Mouse (Mus musculus) layer of hippocampus, adult 9-10 months (tissue): ENCODE measurements at regions not wholly inside any gene's neighbourhood (a gene's known extent, or its start where the extent isn't known, plus 50 kb on each side); places are given as distances from the start of the nearest gene placed in this dataset.

Experiments
- DNase-seq: peaks from one replicate; pipeline ENCODE4 v3.0.0; 2022; ENCODE audit warnings: low spot score

- no peak for DNase-seq
Observed at GRCm38 (mm10) chr10:114083441-114083840, 718.7 kb downstream of the Trhde start.

DNA sequence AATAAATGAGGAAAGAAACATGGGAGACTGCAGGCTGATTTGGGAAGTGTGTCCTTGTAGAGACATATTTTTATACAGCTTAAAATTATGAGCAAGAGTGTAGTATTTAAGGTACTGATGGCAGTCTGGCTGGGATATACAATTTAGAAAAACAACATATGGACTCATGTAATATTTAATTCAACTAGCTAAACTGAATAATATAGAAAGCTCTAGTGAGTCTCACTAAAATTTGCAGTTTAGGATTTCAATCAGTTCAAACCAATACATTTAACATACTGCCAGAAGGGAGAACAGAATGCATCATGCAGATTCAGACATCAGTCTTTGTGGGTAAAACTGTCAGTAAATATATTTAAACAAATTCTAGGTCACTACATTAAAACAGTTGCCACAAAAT is 760.1 kb downstream of the Trhde start:
- DNase-seq: no peak

DNA sequence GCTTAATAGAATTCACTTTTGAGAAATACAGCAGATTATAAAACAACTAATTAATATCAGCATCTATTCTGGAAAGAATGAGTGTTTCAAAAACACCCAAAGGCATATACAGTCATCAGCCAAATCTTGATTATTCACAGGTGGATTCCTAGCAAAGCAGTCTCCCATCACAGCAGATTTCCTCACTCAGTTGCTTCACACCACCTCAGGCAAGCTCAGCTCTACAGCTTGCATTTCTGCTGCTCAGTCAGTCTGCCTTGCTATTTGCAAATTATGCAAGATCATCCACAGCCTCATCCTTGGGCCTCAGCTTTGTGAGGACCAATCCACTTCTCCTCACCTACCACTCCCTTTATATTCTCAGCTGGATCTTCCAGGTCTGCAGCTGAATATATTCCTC is 788.7 kb downstream of the Trhde start:
- DNase-seq: no peak

DNA sequence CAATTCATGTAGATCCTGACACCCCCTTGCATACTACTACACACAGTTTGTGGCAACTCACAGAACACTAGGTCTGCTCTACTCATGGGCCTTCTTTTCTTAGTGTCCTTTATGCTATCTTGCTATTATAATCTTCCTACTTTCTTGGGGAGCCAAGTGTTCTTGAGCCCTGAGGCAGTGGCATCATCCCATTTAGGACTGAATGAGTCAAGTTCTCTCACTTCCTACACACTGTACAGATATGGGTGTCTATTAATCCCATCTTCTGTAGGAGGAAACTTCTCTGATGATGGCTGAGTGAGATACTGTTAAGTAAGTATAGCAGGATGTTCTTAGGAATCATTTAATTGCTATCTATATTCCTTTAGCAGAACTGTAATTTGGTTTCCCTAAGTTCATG is 816.7 kb downstream of the Trhde start:
- no peak for DNase-seq

GRCm38 (mm10) chr10:113972826-113973225 is 829.3 kb downstream of the Trhde start:
- no peak for DNase-seq

- DNase-seq: no peak
Observed at GRCm38 (mm10) chr10:113946801-113947200, 855.3 kb downstream of the Trhde start.

- DNase-seq: no peak
Observed at GRCm38 (mm10) chr10:113939524-113939923, 862.6 kb downstream of the Trhde start.

GRCm38 (mm10) chr10:113930201-113930790 is 871.8 kb downstream of the Trhde start:
- DNase-seq: peak; percentile 26

GRCm38 (mm10) chr10:113916705-113917104 is 885.4 kb downstream of the Trhde start:
- DNase-seq: no peak

DNA sequence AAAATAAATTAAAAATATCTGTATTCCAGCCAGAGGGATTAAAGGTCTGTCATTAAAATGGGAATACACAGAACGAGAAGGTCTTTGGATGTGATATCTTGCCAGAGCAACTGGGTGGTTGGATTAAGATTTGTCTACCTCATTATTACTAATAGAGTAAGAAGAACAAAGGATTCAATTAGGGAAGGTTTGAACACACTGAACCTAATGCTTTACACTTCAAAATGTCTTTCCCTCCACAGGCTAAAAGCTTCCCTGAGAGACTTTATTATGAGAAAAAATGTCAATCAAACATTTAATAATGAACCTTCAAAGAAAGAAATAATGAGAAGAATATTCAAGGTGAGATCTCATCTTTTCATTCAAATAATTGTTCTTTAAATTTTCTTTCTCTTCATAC is 899.4 kb downstream of the Trhde start:
- DNase-seq: no peak

- no peak for DNase-seq
Observed at GRCm38 (mm10) chr10:113874419-113875161, 927.5 kb downstream of the Trhde start.

DNA sequence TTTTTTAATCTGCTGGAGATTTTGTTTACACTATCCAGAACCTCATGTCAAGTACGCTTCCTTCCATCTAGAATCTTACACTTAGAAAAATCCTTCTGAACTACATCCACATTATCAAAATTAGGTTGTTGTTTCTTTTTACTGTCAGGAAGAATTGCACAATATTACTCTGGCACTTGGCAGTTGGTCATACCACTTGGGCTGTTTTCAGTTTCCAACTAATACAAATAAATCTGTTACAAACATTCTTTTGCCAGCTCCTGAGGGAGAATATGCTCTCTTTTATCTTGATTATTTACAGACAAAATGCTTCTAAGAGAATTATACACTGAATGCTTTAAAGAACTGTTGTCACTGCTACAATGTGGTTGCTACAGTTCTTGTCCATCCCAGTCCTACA is 895.8 kb upstream of the Atxn7l3b start:
- DNase-seq: peak; percentile 12
